Mouse (Mus musculus): ENCODE results near the gene Asb1. TPM values are rescaled to one million over a fixed set of nuclear protein-coding genes. Genes with fewer than 3 reads are reported as not detected.

Gene Asb1
- polyA plus RNA-seq, 1 experiment, result 14.9 TPM

- no peak for TF ChIP-seq TCF3 (IDR thresholded peaks at IDR 0.05; ENCODE audit: insufficient read length, low read depth)
- no peak for TF ChIP-seq POLR2AphosphoS2 (IDR thresholded peaks at IDR 0.05; ENCODE audit: insufficient read length, low read depth)
- TF ChIP-seq MYOD1 (IDR thresholded peaks at IDR 0.05; ENCODE audit: control insufficient read depth in 1 of 3, insufficient read length in 2 of 3, low read depth in 2 of 3), result no peak
- TF ChIP-seq SRF (IDR thresholded peaks at IDR 0.05; ENCODE audit: control insufficient read depth, insufficient read length, low read depth), result no peak
- no peak for TF ChIP-seq POLR2A (IDR thresholded peaks at IDR 0.05; ENCODE audit: insufficient read length, low read depth)
- no peak for TF ChIP-seq MYOG (IDR thresholded peaks at IDR 0.05; ENCODE audit: control insufficient read depth in 1 of 3, insufficient read depth in 1 of 3, insufficient read length in 2 of 3, low read depth in 2 of 3)
- no peak for TF ChIP-seq MAX (IDR thresholded peaks at IDR 0.05; ENCODE audit: low read depth)
- TF ChIP-seq E2F4 (IDR thresholded peaks at IDR 0.05; ENCODE audit: insufficient read depth), result no peak
- no peak for TF ChIP-seq TCF12 (IDR thresholded peaks at IDR 0.05; ENCODE audit: insufficient read depth, poor library complexity, severe bottlenecking)
- no peak for TF ChIP-seq REST (IDR thresholded peaks at IDR 0.05; ENCODE audit: insufficient read depth, insufficient read length)
- TF ChIP-seq CEBPB (IDR thresholded peaks at IDR 0.05; ENCODE audit: insufficient read depth, poor library complexity, severe bottlenecking), result no peak
- TF ChIP-seq USF1 (IDR thresholded peaks at IDR 0.05; ENCODE audit: low read depth), result no peak
- no peaks in the 10 kb centered on the region for H3K27me3 ChIP-seq (ENCODE audit: control insufficient read depth, insufficient read depth, insufficient read length)
- no peak overlapping the region for H3ac ChIP-seq (ENCODE audit: control insufficient read depth, insufficient read length)
- H3K4me3 ChIP-seq, result no peak overlapping the region
- no peaks in the 10 kb centered on the region for H3K36me3 ChIP-seq (ENCODE audit: control insufficient read depth, insufficient read depth)
- H3K79me2 ChIP-seq (ENCODE audit: control insufficient read depth, insufficient read depth), result no peaks in the 10 kb centered on the region
- H3K4me2 ChIP-seq (ENCODE audit: low read depth), result no peak overlapping the region
Measured at GRCm38 (mm10) chr1:91595521-91596020, 55.2 kb downstream of the Asb1 start.

GRCm38 (mm10) chr1:91597611-91598010, 57.3 kb downstream of the Asb1 start:
- no peaks in the 10 kb centered on the region for H3K36me3 ChIP-seq (ENCODE audit: control insufficient read depth, insufficient read depth)
- TF ChIP-seq CEBPB (IDR thresholded peaks at IDR 0.05; ENCODE audit: insufficient read depth, poor library complexity, severe bottlenecking), result no peak
- TF ChIP-seq MAX (IDR thresholded peaks at IDR 0.05; ENCODE audit: low read depth), result no peak
- TF ChIP-seq MYOG (IDR thresholded peaks at IDR 0.05; ENCODE audit: control insufficient read depth in 1 of 3, insufficient read depth in 1 of 3, insufficient read length in 2 of 3, low read depth in 2 of 3), result no peak
- TF ChIP-seq REST (IDR thresholded peaks at IDR 0.05; ENCODE audit: insufficient read depth, insufficient read length), result no peak
- TF ChIP-seq E2F4 (IDR thresholded peaks at IDR 0.05; ENCODE audit: insufficient read depth), result no peak
- H3K4me2 ChIP-seq (ENCODE audit: low read depth), result no peak overlapping the region
- H3ac ChIP-seq (ENCODE audit: control insufficient read depth, insufficient read length), result no peak overlapping the region
- H3K79me2 ChIP-seq (ENCODE audit: control insufficient read depth, insufficient read depth), result no peaks in the 10 kb centered on the region
- H3K27me3 ChIP-seq (ENCODE audit: control insufficient read depth, insufficient read depth, insufficient read length), result no peaks in the 10 kb centered on the region
- no peak overlapping the region for H3K4me3 ChIP-seq

GRCm38 (mm10) chr1:91600671-91601361, 60.5 kb downstream of the Asb1 start:
- Histone ChIP-seq H3K4me2 (ENCODE audit: low read depth) (no peak overlapping the region), H3K27me3 (ENCODE audit: control insufficient read depth, insufficient read depth, insufficient read length) (no peaks in the 10 kb centered on the region), H3ac (ENCODE audit: control insufficient read depth, insufficient read length) (no peak overlapping the region), H3K79me2 (ENCODE audit: control insufficient read depth, insufficient read depth) (no peaks in the 10 kb centered on the region), H3K36me3 (ENCODE audit: control insufficient read depth, insufficient read depth) (no peaks in the 10 kb centered on the region), H3K4me3 (no peak overlapping the region)
- TF ChIP-seq POLR2A (IDR thresholded peaks at IDR 0.05; ENCODE audit: insufficient read length, low read depth), result no peak
- TF ChIP-seq E2F4 (IDR thresholded peaks at IDR 0.05; ENCODE audit: insufficient read depth), result no peak

- no peaks in the 10 kb centered on the region for H3K27me3 ChIP-seq (ENCODE audit: control insufficient read depth, insufficient read depth, insufficient read length)
- H3K4me2 ChIP-seq (ENCODE audit: low read depth), result no peak overlapping the region
- H3K4me3 ChIP-seq, result no peak overlapping the region
- no peaks in the 10 kb centered on the region for H3K36me3 ChIP-seq (ENCODE audit: control insufficient read depth, insufficient read depth)
- no peak for TF ChIP-seq TCF12 (IDR thresholded peaks at IDR 0.05; ENCODE audit: insufficient read depth, poor library complexity, severe bottlenecking)
- TF ChIP-seq E2F4 (IDR thresholded peaks at IDR 0.05; ENCODE audit: insufficient read depth), result no peak
- no peak for TF ChIP-seq REST (IDR thresholded peaks at IDR 0.05; ENCODE audit: insufficient read depth, insufficient read length)
- no peak overlapping the region for H3ac ChIP-seq (ENCODE audit: control insufficient read depth, insufficient read length)
- H3K79me2 ChIP-seq (ENCODE audit: control insufficient read depth, insufficient read depth), result no peaks in the 10 kb centered on the region
Measured at GRCm38 (mm10) chr1:91601362-91602096, 61.2 kb downstream of the Asb1 start.

GRCm38 (mm10) chr1:91605632-91606031, 65.3 kb downstream of the Asb1 start:
- H3K27me3 ChIP-seq (ENCODE audit: control insufficient read depth, insufficient read depth, insufficient read length), result no peaks in the 10 kb centered on the region
- no peak overlapping the region for H3K4me3 ChIP-seq
- H3K79me2 ChIP-seq (ENCODE audit: control insufficient read depth, insufficient read depth), result no peaks in the 10 kb centered on the region
- H3K36me3 ChIP-seq (ENCODE audit: control insufficient read depth, insufficient read depth), result no peaks in the 10 kb centered on the region
- TF ChIP-seq TCF3 (IDR thresholded peaks at IDR 0.05; ENCODE audit: insufficient read length, low read depth), result no peak
- TF ChIP-seq TCF12 (IDR thresholded peaks at IDR 0.05; ENCODE audit: insufficient read depth, poor library complexity, severe bottlenecking), result no peak
- no peak for TF ChIP-seq REST (IDR thresholded peaks at IDR 0.05; ENCODE audit: insufficient read depth, insufficient read length)
- no peak for TF ChIP-seq CEBPB (IDR thresholded peaks at IDR 0.05; ENCODE audit: insufficient read depth, poor library complexity, severe bottlenecking)
- no peak for TF ChIP-seq USF1 (IDR thresholded peaks at IDR 0.05; ENCODE audit: low read depth)
- TF ChIP-seq MYOG (IDR thresholded peaks at IDR 0.05; ENCODE audit: control insufficient read depth in 1 of 3, insufficient read depth in 1 of 3, insufficient read length in 2 of 3, low read depth in 2 of 3), result no peak
- no peak for TF ChIP-seq E2F4 (IDR thresholded peaks at IDR 0.05; ENCODE audit: insufficient read depth)
- no peak for TF ChIP-seq POLR2AphosphoS2 (IDR thresholded peaks at IDR 0.05; ENCODE audit: insufficient read length, low read depth)
- no peak for TF ChIP-seq MYOD1 (IDR thresholded peaks at IDR 0.05; ENCODE audit: control insufficient read depth in 1 of 3, insufficient read length in 2 of 3, low read depth in 2 of 3)
- TF ChIP-seq POLR2A (IDR thresholded peaks at IDR 0.05; ENCODE audit: insufficient read length, low read depth), result no peak
- no peak for TF ChIP-seq SRF (IDR thresholded peaks at IDR 0.05; ENCODE audit: control insufficient read depth, insufficient read length, low read depth)
- no peak for TF ChIP-seq MAX (IDR thresholded peaks at IDR 0.05; ENCODE audit: low read depth)
- no peak overlapping the region for H3ac ChIP-seq (ENCODE audit: control insufficient read depth, insufficient read length)
- no peak overlapping the region for H3K4me2 ChIP-seq (ENCODE audit: low read depth)

All from myocyte (in vitro differentiated cells).